Mouse (Mus musculus) cerebellum, adult 9-10 months (tissue): ENCODE data around the gene Slc12a6.
"Not testable (repeated sequence)": the region's sequence is repeated elsewhere in the genome, so short reads cannot be mapped to it uniquely, and the experiment has no call there.

ENCODE experiments used
- DNase-seq: peaks from one replicate; pipeline ENCODE4 v3.0.0; 2022

The Slc12a6 gene

GRCm38 (mm10) chr2:112262779-112263295, 2.8 kb upstream of the Slc12a6 start:
- DNase-seq, result peak; percentile 45

GRCm38 (mm10) chr2:112264364-112264763, 1.3 kb upstream of the Slc12a6 start:
- peak; percentile 57 for DNase-seq

GRCm38 (mm10) chr2:112266242-112266592, 592 bp downstream of the Slc12a6 start, which contains the start of gene Gm21985:
Gm21985 (plus strand) TSS chr2:112266314.
- peak; percentile 77 for DNase-seq

GRCm38 (mm10) chr2:112266780-112267179, 1.2 kb downstream of the Slc12a6 start:
- DNase-seq, result peak; percentile 59

GRCm38 (mm10) chr2:112267547-112268269, 2.1 kb downstream of the Slc12a6 start:
- no peak for DNase-seq

GRCm38 (mm10) chr2:112270011-112270410, 4.4 kb downstream of the Slc12a6 start:
- DNase-seq, result no peak

- DNase-seq, result no peak
Measured at GRCm38 (mm10) chr2:112272909-112273308, 7.3 kb downstream of the Slc12a6 start.

GRCm38 (mm10) chr2:112273474-112273873, 7.8 kb downstream of the Slc12a6 start:
- DNase-seq, result no peak

- no peak for DNase-seq
Measured at GRCm38 (mm10) chr2:112276870-112277269, 11.2 kb downstream of the Slc12a6 start.

GRCm38 (mm10) chr2:112282846-112283245, 17.2 kb downstream of the Slc12a6 start:
- no peak for DNase-seq

GRCm38 (mm10) chr2:112284363-112285030, 18.9 kb downstream of the Slc12a6 start:
- DNase-seq, result no peak

GRCm38 (mm10) chr2:112285031-112285390, 19.4 kb downstream of the Slc12a6 start:
- no peak for DNase-seq

GRCm38 (mm10) chr2:112286062-112286461, 20.4 kb downstream of the Slc12a6 start:
- not testable (repeated sequence) for DNase-seq

- no peak for DNase-seq
Measured at GRCm38 (mm10) chr2:112287059-112287458, 21.4 kb downstream of the Slc12a6 start.

GRCm38 (mm10) chr2:112289507-112289906, 23.9 kb downstream of the Slc12a6 start:
- no peak for DNase-seq

- DNase-seq, result peak; percentile 60
Measured at GRCm38 (mm10) chr2:112292823-112293222, 27.2 kb downstream of the Slc12a6 start.

- no peak for DNase-seq
Measured at GRCm38 (mm10) chr2:112296211-112296610, 30.6 kb downstream of the Slc12a6 start.

- DNase-seq, result no peak
Measured at GRCm38 (mm10) chr2:112298221-112298620, 32.6 kb downstream of the Slc12a6 start.

- peak; percentile 21 for DNase-seq
Measured at GRCm38 (mm10) chr2:112308671-112309070, 43.0 kb downstream of the Slc12a6 start.

GRCm38 (mm10) chr2:112309161-112309600, 43.6 kb downstream of the Slc12a6 start:
- peak; percentile 53 for DNase-seq

GRCm38 (mm10) chr2:112315638-112316037, 50.0 kb downstream of the Slc12a6 start:
- DNase-seq, result no peak

- no peak for DNase-seq
Measured at GRCm38 (mm10) chr2:112318227-112318626, 52.6 kb downstream of the Slc12a6 start.

GRCm38 (mm10) chr2:112318905-112319304, 53.3 kb downstream of the Slc12a6 start:
- no peak for DNase-seq
